Mouse (Mus musculus) intestine, embryonic 14.5 days (tissue): ENCODE data around the gene Fcer2a. TPM values are rescaled to one million over a fixed set of nuclear protein-coding genes. Genes with fewer than 3 reads are reported as not detected.

Experiments
- ATAC-seq: fragments of 200-750 bp; cut with Nextera tagmentation; replicated peaks from 2 replicates; pipeline ENCODE4 v1.8.0; 2017; ENCODE audit warnings: low read depth, moderate number of reproducible peaks, moderate TSS enrichment, moderate library complexity; ENCODE audit not compliant: low FRiP score, low TSS enrichment
- DNase-seq: peaks from one replicate; pipeline ENCODE4 v3.0.0-alpha.2; 2018; ENCODE audit warnings: low spot score
- H3K27ac ChIP-seq: fragments of 300-500 bp; sonication (generic); 2 replicates; pipeline ENCODE4 v1.5.1; 2014; ENCODE audit warnings: low read depth, mild to moderate bottlenecking, control low read depth
- H3K27me3 ChIP-seq: fragments of 300-500 bp; sonication (generic); replicated peaks from 2 replicates; pipeline ENCODE4 v1.6.1; 2014; ENCODE audit warnings: low read length, control low read depth; ENCODE audit not compliant: control insufficient read depth, insufficient read depth
- H3K36me3 ChIP-seq: fragments of 300-500 bp; sonication (generic); 2 replicates; pipeline ENCODE4 v1.6.1; 2014; ENCODE audit warnings: low read length, control low read depth; ENCODE audit not compliant: control insufficient read depth, insufficient read depth
- H3K4me1 ChIP-seq: fragments of 300-500 bp; sonication (generic); replicated peaks from 2 replicates; pipeline ENCODE4 v1.6.1; 2014; ENCODE audit warnings: low read length, control low read depth, mixed read lengths; ENCODE audit not compliant: control insufficient read depth, insufficient read depth
- H3K4me2 ChIP-seq: fragments of 300-500 bp; sonication (generic); 2 replicates; pipeline ENCODE4 v1.6.1; 2014; ENCODE audit warnings: low read length
- H3K4me3 ChIP-seq: fragments of 300-500 bp; sonication (generic); 2 replicates; pipeline ENCODE4 v1.5.1; 2014; ENCODE audit warnings: low read depth, low read length, control low read depth, mixed read lengths
- H3K9ac ChIP-seq: fragments of 300-500 bp; sonication (generic); 2 replicates; pipeline ENCODE4 v1.6.1; 2014; ENCODE audit warnings: mild to moderate bottlenecking, low read length
- H3K9me3 ChIP-seq: fragments of 300-500 bp; sonication (generic); 2 replicates; pipeline ENCODE4 v1.6.1; 2016; ENCODE audit warnings: low read length, control low read depth; ENCODE audit not compliant: control insufficient read depth
- WGBS: fragments of 180-500 bp; shearing (Covaris S2); extraction: QIAGEN DNeasy Blood & Tissue Kit; methylation state at CpG from one replicate; pipeline ENCODE4 v1.1.7; 2014; 5-methylcytosine and 5-hydroxymethylcytosine counted together
- polyA plus RNA-seq: library from polyadenylated mRNA; unstranded; fragments of >200 nt; fragmentation: Nextera tagmentation; extraction: Ambion mirVana; gene quantifications from 2 replicates; pipeline ENCODE4 v1.2.1, GENCODE M21; 2014

Fcer2a gene
- polyA plus RNA-seq, 1 experiment from 2014 or later: 0.11 TPM

- no peak overlapping the region for H3K4me3 ChIP-seq
- no peaks in the 10 kb centered on the region for H3K9me3 ChIP-seq
- no peak overlapping the region for H3K27ac ChIP-seq
- H3K27me3 ChIP-seq: no peaks in the 10 kb centered on the region
- ATAC-seq (no peak), DNase-seq (no peak)
- no peaks in the 10 kb centered on the region for H3K36me3 ChIP-seq
- no peaks in the 10 kb centered on the region for H3K4me1 ChIP-seq
- WGBS: 85% methylated on average over 3 of the region's 3 CpGs
- no peak overlapping the region for H3K9ac ChIP-seq
- H3K4me2 ChIP-seq: no peak overlapping the region
Observed at GRCm38 (mm10) chr8:3710312-3710711, 16.3 kb upstream of the Fcer2a start.

DNA sequence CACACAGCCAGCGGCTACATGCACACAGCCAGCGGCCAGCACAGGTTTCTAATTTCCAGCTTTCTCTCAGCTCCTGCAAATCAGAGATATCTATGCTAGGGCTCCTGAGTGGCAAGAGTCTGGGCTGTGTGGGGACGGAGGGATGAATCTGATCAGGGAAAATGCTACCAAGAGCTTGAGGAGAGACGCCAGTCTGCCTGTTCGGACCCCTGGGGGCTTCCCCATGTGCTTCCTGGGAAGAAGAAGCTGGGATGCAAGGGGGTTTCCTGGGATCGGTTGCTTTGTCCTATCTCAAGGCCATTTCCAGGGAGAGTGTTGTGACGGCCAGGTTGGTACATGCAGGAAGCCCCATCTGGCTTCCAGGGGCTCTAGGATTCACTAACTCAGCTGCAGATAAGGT, 13.6 kb upstream of the Fcer2a start:
- no peak for ATAC-seq
- no peaks in the 10 kb centered on the region for H3K9me3 ChIP-seq

GRCm38 (mm10) chr8:3705711-3706110, 11.7 kb upstream of the Fcer2a start:
- no peak for ATAC-seq
- 43% methylated on average over 4 of the region's 4 CpGs for WGBS
- no peak overlapping the region for H3K27ac ChIP-seq

More for the DNA sequence above, 13.6 kb upstream of the Fcer2a start:
- Histone ChIP-seq H3K4me2 (no peak overlapping the region), H3K27me3 (no peaks in the 10 kb centered on the region), H3K27ac (no peak overlapping the region), H3K4me3 (no peak overlapping the region), H3K4me1 (no peaks in the 10 kb centered on the region), H3K36me3 (no peaks in the 10 kb centered on the region), H3K9ac (no peak overlapping the region)
- WGBS: 64% methylated on average over 7 of the region's 7 CpGs
- no peak for DNase-seq

DNA sequence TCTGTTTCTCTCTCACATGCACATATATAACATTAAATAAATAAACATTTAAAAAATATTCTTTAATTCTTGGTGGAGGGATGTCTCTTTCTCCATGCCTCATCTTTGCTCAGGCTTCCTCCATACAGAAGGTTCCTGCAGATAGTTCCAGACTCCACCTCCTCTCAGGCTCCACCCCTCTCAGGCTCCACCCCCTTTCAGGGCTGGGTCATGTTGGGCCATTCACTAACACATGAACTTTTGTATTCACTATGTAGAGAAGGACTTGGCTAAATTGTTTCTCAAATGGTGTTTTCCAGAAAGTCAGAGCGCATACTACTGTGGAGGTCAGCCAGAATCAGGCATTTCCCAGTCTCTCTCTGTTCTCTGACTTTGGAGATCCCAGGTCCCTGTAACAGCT, 7.5 kb upstream of the Fcer2a start:
- Histone ChIP-seq H3K4me3 (no peak overlapping the region), H3K9ac (no peak overlapping the region), H3K9me3 (no peaks in the 10 kb centered on the region), H3K27ac (no peak overlapping the region), H3K36me3 (no peaks in the 10 kb centered on the region), H3K27me3 (no peaks in the 10 kb centered on the region), H3K4me1 (no peaks in the 10 kb centered on the region), H3K4me2 (no peak overlapping the region)
- no peak for DNase-seq
- WGBS: 94% methylated on average over 1 of the region's 1 CpGs
- ATAC-seq: no peak

More at GRCm38 (mm10) chr8:3705711-3706110, 11.7 kb upstream of the Fcer2a start:
- Histone ChIP-seq H3K36me3 (no peaks in the 10 kb centered on the region), H3K4me2 (no peak overlapping the region), H3K4me1 (no peaks in the 10 kb centered on the region), H3K9ac (no peak overlapping the region), H3K27me3 (no peaks in the 10 kb centered on the region), H3K4me3 (no peak overlapping the region), H3K9me3 (no peaks in the 10 kb centered on the region)
- no peak for DNase-seq

- no peaks in the 10 kb centered on the region for H3K9me3 ChIP-seq
- 72% methylated on average over 3 of the region's 3 CpGs for WGBS
- H3K36me3 ChIP-seq: no peaks in the 10 kb centered on the region
- H3K27me3 ChIP-seq: 0 out of 2 replicates have a peak, but pooled peaks cover 2% of the 10 kb centered on the region
- H3K4me2 ChIP-seq: no peak overlapping the region
- no peaks in the 10 kb centered on the region for H3K4me1 ChIP-seq
- DNase-seq (no peak), ATAC-seq (no peak)
- H3K9ac ChIP-seq: no peak overlapping the region
- no peak overlapping the region for H3K27ac ChIP-seq
- no peak overlapping the region for H3K4me3 ChIP-seq
Observed at GRCm38 (mm10) chr8:3690774-3691173, 3.2 kb downstream of the Fcer2a start.

GRCm38 (mm10) chr8:3687537-3687936, 6.4 kb downstream of the Fcer2a start:
- Histone ChIP-seq H3K27ac (no peak overlapping the region), H3K27me3 (0 out of 2 replicates have a peak, but pooled peaks cover 2% of the 10 kb centered on the region), H3K9me3 (no peaks in the 10 kb centered on the region), H3K4me2 (no peak overlapping the region), H3K4me3 (no peak overlapping the region), H3K36me3 (no peaks in the 10 kb centered on the region), H3K9ac (no peak overlapping the region), H3K4me1 (no peaks in the 10 kb centered on the region)
- ATAC-seq: no peak
- no peak for DNase-seq
- WGBS: 76% methylated on average over 6 of the region's 6 CpGs

DNA sequence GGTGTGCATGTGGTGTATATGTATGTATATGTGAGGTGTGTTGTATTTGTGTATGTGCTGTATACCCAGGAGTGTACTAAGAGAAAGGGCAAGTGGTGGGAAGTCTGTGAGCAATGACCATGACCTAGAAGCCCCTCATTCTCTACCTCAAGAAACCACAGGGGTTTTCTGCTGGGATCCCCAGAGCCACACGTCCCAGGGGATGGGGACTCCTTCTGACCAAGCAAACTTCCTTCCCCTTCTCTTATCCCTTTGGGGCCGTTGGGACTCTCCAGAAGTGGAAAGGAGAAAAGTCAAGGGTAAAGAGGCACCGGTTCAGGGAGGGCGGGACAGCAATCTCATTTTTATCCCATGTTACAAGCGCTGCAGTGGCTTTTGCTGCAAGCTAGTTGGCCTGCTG, 8.6 kb downstream of the Fcer2a start:
- Histone ChIP-seq H3K4me1 (no peaks in the 10 kb centered on the region), H3K9me3 (no peaks in the 10 kb centered on the region), H3K4me2 (no peak overlapping the region), H3K36me3 (peaks cover 11% of the 10 kb centered on the region), H3K9ac (no peak overlapping the region), H3K4me3 (no peak overlapping the region), H3K27me3 (no peaks in the 10 kb centered on the region), H3K27ac (no peak overlapping the region)
- ATAC-seq: no peak
- 69% methylated on average over 5 of the region's 5 CpGs for WGBS
- DNase-seq: no peak

DNA sequence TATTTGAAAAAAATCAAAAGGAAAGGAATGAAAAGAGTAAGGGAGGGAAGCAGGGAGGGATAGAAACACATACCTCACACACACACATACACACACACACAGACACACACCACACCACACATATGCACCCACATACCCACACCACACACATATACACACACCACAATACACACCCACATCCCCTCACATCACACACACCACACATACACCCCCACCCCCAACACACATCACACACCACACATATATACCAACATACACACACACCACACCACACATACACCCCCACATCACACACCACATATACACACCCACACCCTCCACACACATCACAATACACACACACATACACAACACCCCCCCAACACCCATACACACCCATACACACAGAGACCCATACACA, 9.4 kb downstream of the Fcer2a start:
- Histone ChIP-seq H3K4me1 (no peaks in the 10 kb centered on the region), H3K27ac (no peak overlapping the region), H3K9me3 (no peaks in the 10 kb centered on the region), H3K4me2 (no peak overlapping the region), H3K4me3 (no peak overlapping the region), H3K36me3 (peaks cover 20% of the 10 kb centered on the region), H3K27me3 (no peaks in the 10 kb centered on the region), H3K9ac (no peak overlapping the region)
- no peak for ATAC-seq
- no peak for DNase-seq

DNA sequence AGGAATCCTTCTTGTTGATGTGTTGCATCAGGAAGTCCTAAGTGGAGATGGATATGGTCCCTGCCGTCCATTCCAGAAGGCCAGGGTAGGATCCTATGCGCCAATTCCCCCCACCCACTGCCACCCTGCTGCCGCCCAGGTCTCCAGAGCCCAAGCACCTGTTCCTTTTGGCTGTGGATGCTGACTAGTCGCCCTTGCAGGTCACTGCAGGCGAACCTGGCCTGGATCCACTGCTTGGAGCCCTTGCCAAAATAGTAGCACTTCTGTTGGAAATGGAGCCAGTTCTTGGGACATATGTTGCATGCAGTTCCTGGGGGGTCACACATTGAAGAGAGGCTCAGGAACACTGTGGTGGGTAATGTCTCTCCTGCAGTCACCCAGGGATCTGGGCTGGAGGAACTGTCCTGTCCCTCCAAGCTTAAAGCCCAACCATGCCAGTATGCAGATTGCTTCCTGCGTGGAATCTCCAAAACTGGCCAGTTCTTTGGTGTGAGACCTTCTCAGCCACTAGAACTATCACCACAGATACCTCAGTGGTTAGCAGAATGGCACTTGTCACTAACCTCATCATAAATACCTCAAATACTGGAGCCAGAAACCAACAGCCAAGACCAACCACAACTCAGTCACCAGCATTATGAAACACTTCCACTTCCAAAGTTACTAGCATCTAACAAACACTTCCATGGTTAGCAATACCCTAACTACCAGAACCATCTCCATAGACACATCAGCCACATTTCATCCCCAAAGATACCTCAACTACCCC, 10.4 kb downstream of the Fcer2a start:
- no peak for ATAC-seq
- Histone ChIP-seq H3K4me1 (no peaks in the 10 kb centered on the region), H3K9me3 (no peaks in the 10 kb centered on the region), H3K36me3 (peaks cover 29% of the 10 kb centered on the region), H3K4me2 (no peak overlapping the region), H3K27ac (no peak overlapping the region), H3K9ac (no peak overlapping the region), H3K27me3 (no peaks in the 10 kb centered on the region), H3K4me3 (no peak overlapping the region)
- DNase-seq: no peak
- WGBS: 67% methylated on average over 6 of the region's 6 CpGs
